Mouse (Mus musculus) spleen, postnatal 10 days (tissue): ENCODE measurements around the gene Emc3.

Experiments
- DNase-seq, 2 experiments: peaks; one replicate each; pipeline ENCODE4 v3.0.0; 2021 to 2022; ENCODE audit warnings: low spot score in 2 of 2

Emc3 gene

GRCm38 (mm10) chr6:113530932-113531839, at the start of gene Emc3, which contains the start of gene Fancd2:
Emc3 (minus strand) TSS chr6:113531652.
Fancd2 (plus strand) TSS chr6:113531682.
- DNase-seq: peak; percentile 95 to 98

- no peak for DNase-seq
Measured at GRCm38 (mm10) chr6:113579306-113579705, 47.9 kb upstream of the Emc3 start.

GRCm38 (mm10) chr6:113576044-113576443, 44.6 kb upstream of the Emc3 start:
- no peak for DNase-seq

GRCm38 (mm10) chr6:113564557-113564956, 33.1 kb upstream of the Emc3 start:
- DNase-seq: no peak

- DNase-seq: no peak
Measured at GRCm38 (mm10) chr6:113559736-113560135, 28.3 kb upstream of the Emc3 start.

- DNase-seq: no peak
Measured at GRCm38 (mm10) chr6:113543906-113544481, 12.5 kb upstream of the Emc3 start.

GRCm38 (mm10) chr6:113541610-113542009, 10.2 kb upstream of the Emc3 start:
- DNase-seq: no peak

GRCm38 (mm10) chr6:113534886-113535285, 3.4 kb upstream of the Emc3 start:
- no peak for DNase-seq

- DNase-seq: peak in 1 of 2 experiments; percentile 18
Measured at GRCm38 (mm10) chr6:113531840-113532404, 470 bp upstream of the Emc3 start.

GRCm38 (mm10) chr6:113523420-113523819, 8.0 kb downstream of the Emc3 start:
- no peak for DNase-seq

- DNase-seq: no peak
Measured at GRCm38 (mm10) chr6:113522310-113522709, 9.1 kb downstream of the Emc3 start.

GRCm38 (mm10) chr6:113517434-113518080, 13.9 kb downstream of the Emc3 start:
- DNase-seq: no peak

GRCm38 (mm10) chr6:113514600-113514999, 16.9 kb downstream of the Emc3 start:
- DNase-seq: no peak

- DNase-seq: no peak
Measured at GRCm38 (mm10) chr6:113513944-113514343, 17.5 kb downstream of the Emc3 start.

- no peak for DNase-seq
Measured at GRCm38 (mm10) chr6:113508947-113509280, 22.5 kb downstream of the Emc3 start.

GRCm38 (mm10) chr6:113508272-113508946, 23.0 kb downstream of the Emc3 start:
- DNase-seq: no peak

GRCm38 (mm10) chr6:113507130-113507529, 24.3 kb downstream of the Emc3 start:
- DNase-seq: no peak

GRCm38 (mm10) chr6:113505689-113506088, 25.8 kb downstream of the Emc3 start:
- no peak for DNase-seq

GRCm38 (mm10) chr6:113502801-113503200, 28.7 kb downstream of the Emc3 start:
- no peak for DNase-seq

GRCm38 (mm10) chr6:113501388-113502084, 29.9 kb downstream of the Emc3 start, which contains the start of gene Prrt3:
Prrt3 (minus strand) TSS chr6:113501931.
- DNase-seq: no peak

GRCm38 (mm10) chr6:113499346-113499745, 32.1 kb downstream of the Emc3 start:
- DNase-seq: no peak
